Mouse (Mus musculus): ENCODE measurements around the gene Mre11a. TPM values are rescaled to one million over a fixed set of nuclear protein-coding genes. Genes with fewer than 3 reads are reported as not detected.
"Not testable (repeated sequence)": the region's sequence is repeated elsewhere in the genome, so short reads cannot be mapped to it uniquely, and the experiment has no call there.

The Mre11a gene
- polyA plus RNA-seq, 1 experiment from 2014 or later = 36.9 TPM

DNA sequence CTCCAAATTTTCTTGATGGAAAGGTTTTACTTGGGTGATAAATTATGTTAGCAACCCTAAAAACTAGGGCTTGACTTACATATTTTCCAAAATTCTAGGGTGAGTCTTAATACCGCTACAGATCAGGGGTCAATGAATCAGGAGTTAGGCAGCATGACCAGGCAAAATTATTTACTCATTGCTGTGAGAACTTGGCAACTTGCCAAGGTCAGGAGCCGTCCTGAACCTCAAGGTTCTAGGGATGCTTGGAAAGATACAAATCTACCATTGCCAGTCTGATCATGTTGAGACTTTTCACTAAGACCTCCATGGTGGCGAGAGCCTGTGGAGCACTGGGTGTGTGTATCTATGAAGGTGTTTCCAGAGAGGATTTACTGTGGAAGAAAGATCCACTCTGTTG is 87.1 kb downstream of the Mre11a start:
- H3K9ac ChIP-seq (ENCODE audit: low read depth, low read length) = no peak overlapping the region
- H3K4me1 ChIP-seq (ENCODE audit: control insufficient read depth, insufficient read depth, low read length) = 0 out of 2 replicates have a peak, but pooled peaks cover 3% of the 10 kb centered on the region
- H3K27me3 ChIP-seq (ENCODE audit: control insufficient read depth, insufficient read depth, low read length) = no peaks in the 10 kb centered on the region
- H3K27ac ChIP-seq (ENCODE audit: low read depth, low read length) = no peak overlapping the region
- H3K9me3 ChIP-seq (ENCODE audit: control insufficient read depth, low read length) = no peaks in the 10 kb centered on the region
- no peak overlapping the region for H3K4me3 ChIP-seq (ENCODE audit: low read length)
- H3K36me3 ChIP-seq (ENCODE audit: control insufficient read depth, insufficient read depth, low read length) = no peaks in the 10 kb centered on the region
- no peak overlapping the region for H3K4me2 ChIP-seq (replicated peaks; ENCODE audit: low read depth, low read length)
- no peak for ATAC-seq (ENCODE audit: low FRiP score, low TSS enrichment)
- WGBS = 64% methylated on average over 3 of the region's 3 CpGs

DNA sequence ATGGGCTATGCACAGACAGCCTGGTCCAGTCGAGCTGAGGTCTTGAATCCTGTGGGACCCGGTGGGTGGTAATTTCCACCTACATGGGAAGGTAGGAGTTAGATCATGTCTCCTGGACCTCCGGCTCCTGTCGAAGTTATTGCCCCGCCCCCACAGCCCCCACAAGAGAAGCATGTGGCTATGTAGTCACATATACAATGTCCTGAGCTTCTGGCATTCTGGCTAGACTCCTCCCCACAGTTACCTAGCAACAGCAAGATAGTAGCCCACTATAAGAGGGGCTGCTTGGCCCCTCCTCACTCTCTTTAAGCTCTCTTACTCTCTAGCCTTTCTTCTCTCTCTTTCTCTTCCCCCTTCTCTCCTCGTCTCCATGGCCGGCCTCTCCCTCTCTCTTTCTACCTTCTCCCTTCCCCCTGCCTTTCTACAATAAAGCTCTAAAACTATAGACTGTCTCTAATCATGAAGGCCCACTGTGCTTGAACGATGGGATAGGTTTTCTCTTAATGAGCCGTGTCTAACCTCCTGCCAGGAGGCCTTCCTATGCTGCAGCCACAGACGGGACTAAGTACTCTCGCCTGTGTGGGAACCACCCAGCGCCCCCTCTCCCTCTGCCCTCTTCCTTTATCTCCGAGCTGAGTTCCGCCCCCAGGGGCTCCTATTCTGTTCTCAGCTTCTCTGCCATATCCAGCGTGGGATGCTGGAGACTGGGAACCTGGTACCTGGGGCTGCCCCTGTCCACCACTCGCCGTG is 87.9 kb downstream of the Mre11a start:
- ATAC-seq (ENCODE audit: low FRiP score, low TSS enrichment) = peak; percentile 79
- WGBS = 28% methylated on average over 17 of the region's 17 CpGs

DNA sequence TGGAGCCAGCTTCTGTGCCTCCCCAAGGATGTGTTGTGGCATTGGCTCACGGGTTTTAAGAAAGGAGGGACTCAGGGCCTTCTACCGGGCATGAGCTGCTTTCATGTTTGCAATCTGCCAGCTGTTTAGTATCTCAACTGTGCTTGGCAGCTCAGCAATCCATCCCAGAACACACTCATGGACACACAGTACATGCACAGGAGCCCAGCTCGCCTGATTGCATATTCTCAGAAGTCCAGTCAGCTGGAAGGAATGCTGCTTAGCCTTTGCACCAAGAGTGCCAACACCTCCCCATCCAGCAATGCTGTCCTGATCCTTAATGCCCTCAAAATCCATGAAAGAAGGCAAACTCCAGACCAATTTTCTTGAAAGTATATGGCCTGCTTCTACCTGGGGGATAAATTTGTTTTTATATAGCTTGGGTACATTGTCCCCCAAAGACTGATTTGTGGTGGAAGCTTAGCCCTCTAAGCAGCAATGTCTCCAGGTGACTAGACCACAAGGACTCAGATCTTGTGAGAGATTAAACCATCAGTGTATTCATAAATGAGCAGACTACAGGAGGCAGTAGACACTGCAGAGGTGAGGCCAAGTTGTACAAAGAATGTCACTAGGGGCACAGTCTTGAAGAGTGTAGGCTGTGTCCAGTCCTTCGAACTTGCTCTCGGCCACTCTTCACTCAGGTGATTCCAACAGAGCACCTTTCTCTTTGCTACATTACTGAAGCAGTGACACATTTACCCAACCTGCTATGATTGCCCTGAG is 91.5 kb downstream of the Mre11a start:
- 73% methylated on average over 5 of the region's 5 CpGs for WGBS
- H3K4me2 ChIP-seq (replicated peaks; ENCODE audit: low read depth, low read length) = no peak overlapping the region
- no peak overlapping the region for H3K4me3 ChIP-seq (ENCODE audit: low read length)

More for the DNA sequence above, 87.9 kb downstream of the Mre11a start:
- H3K27me3 ChIP-seq (ENCODE audit: control insufficient read depth, insufficient read depth, low read length) = no peaks in the 10 kb centered on the region
- H3K4me2 ChIP-seq (replicated peaks; ENCODE audit: low read depth, low read length) = no peak overlapping the region
- H3K36me3 ChIP-seq (ENCODE audit: control insufficient read depth, insufficient read depth, low read length) = no peaks in the 10 kb centered on the region
- H3K4me1 ChIP-seq (ENCODE audit: control insufficient read depth, insufficient read depth, low read length) = 0 out of 2 replicates have a peak, but pooled peaks cover 3% of the 10 kb centered on the region
- no peak overlapping the region for H3K9ac ChIP-seq (ENCODE audit: low read depth, low read length)
- no peak overlapping the region for H3K27ac ChIP-seq (ENCODE audit: low read depth, low read length)
- no peaks in the 10 kb centered on the region for H3K9me3 ChIP-seq (ENCODE audit: control insufficient read depth, low read length)
- H3K4me3 ChIP-seq (ENCODE audit: low read length) = no peak overlapping the region

DNA sequence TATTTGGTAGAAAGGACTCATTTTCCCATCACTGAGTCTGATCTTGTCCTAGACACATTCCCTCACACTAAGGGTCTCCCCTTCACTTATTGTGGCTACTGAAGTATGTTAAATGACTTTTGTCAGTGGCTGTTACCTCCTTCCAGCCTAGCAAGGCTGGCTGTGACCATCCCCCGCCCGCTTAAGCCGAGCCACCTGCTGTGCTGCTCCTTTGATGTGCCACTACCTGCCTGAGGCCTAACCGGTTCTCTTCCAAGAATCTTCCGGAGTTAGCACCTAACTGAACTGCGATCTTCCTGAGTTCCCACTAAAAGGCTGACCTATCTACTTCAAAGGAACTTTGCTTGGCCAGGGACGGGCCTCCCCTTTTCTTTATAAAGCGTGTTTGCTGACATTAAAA is 92.1 kb downstream of the Mre11a start:
- WGBS = 17% methylated on average over 8 of the region's 8 CpGs
- ATAC-seq (ENCODE audit: low FRiP score, low TSS enrichment); H3K27me3 ChIP-seq (ENCODE audit: control insufficient read depth, insufficient read depth, low read length); H3K9ac ChIP-seq (ENCODE audit: low read depth, low read length); H3K36me3 ChIP-seq (ENCODE audit: control insufficient read depth, insufficient read depth, low read length); H3K27ac ChIP-seq (ENCODE audit: low read depth, low read length); H3K4me2 ChIP-seq (replicated peaks; ENCODE audit: low read depth, low read length); H3K4me3 ChIP-seq (ENCODE audit: low read length); H3K4me1 ChIP-seq (ENCODE audit: control insufficient read depth, insufficient read depth, low read length); H3K9me3 ChIP-seq (ENCODE audit: control insufficient read depth, low read length): not testable (repeated sequence)

More for the DNA sequence above, 91.5 kb downstream of the Mre11a start:
- no peak overlapping the region for H3K9ac ChIP-seq (ENCODE audit: low read depth, low read length)
- no peaks in the 10 kb centered on the region for H3K27me3 ChIP-seq (ENCODE audit: control insufficient read depth, insufficient read depth, low read length)
- ATAC-seq (ENCODE audit: low FRiP score, low TSS enrichment) = no peak
- no peaks in the 10 kb centered on the region for H3K9me3 ChIP-seq (ENCODE audit: control insufficient read depth, low read length)
- H3K36me3 ChIP-seq (ENCODE audit: control insufficient read depth, insufficient read depth, low read length) = no peaks in the 10 kb centered on the region
- no peak overlapping the region for H3K27ac ChIP-seq (ENCODE audit: low read depth, low read length)
- 0 out of 2 replicates have a peak, but pooled peaks cover 3% of the 10 kb centered on the region for H3K4me1 ChIP-seq (ENCODE audit: control insufficient read depth, insufficient read depth, low read length)

DNA sequence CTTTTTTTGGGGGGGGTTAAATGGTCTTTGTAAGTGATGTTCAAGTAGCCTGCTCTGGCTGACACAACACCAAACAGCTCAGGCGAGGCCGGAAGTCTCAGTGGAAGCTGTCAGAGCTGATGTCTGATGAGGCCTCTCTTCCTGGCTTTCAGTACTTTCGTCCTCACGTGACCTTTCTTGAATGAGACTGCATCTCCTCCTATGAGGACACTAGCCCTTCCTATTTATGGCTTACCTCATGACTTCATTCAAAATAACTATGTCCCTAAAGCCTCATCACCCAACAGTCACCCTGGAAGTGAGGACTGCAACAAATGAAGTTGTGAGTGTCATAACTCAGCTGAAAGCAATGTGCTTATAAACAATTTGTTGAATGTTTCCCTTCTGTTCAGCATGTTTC is 100.2 kb downstream of the Mre11a start:
- Histone ChIP-seq H3K9me3 (ENCODE audit: control insufficient read depth, low read length) (no peaks in the 10 kb centered on the region), H3K4me2 (replicated peaks; ENCODE audit: low read depth, low read length) (no peak overlapping the region), H3K27me3 (ENCODE audit: control insufficient read depth, insufficient read depth, low read length) (no peaks in the 10 kb centered on the region), H3K4me1 (ENCODE audit: control insufficient read depth, insufficient read depth, low read length) (no peaks in the 10 kb centered on the region), H3K4me3 (ENCODE audit: low read length) (no peak overlapping the region), H3K9ac (ENCODE audit: low read depth, low read length) (no peak overlapping the region), H3K36me3 (ENCODE audit: control insufficient read depth, insufficient read depth, low read length) (no peaks in the 10 kb centered on the region), H3K27ac (ENCODE audit: low read depth, low read length) (no peak overlapping the region)
- ATAC-seq (ENCODE audit: low FRiP score, low TSS enrichment) = no peak
- WGBS = 78% methylated on average over 4 of the region's 4 CpGs

DNA sequence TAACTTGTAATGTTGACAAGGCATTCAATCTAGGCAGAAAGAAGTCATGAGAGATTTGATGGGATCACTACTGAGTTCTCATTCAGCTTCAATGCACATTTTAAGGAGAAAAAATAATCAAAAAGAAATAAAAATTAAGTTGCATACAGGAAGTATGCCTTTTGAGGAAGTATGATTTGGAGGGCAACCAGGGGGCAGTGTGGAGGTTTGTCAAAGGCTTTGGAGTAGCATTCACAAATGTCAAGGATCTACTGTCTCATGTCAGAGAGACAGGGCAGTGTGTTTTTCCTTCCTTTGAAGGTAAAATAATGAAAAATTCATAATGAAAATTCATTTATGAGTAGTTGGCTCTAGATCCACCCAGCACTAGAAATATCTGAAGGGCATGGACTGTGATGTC is 100.7 kb downstream of the Mre11a start:
- Histone ChIP-seq H3K9ac (ENCODE audit: low read depth, low read length) (no peak overlapping the region), H3K27me3 (ENCODE audit: control insufficient read depth, insufficient read depth, low read length) (no peaks in the 10 kb centered on the region), H3K9me3 (ENCODE audit: control insufficient read depth, low read length) (no peaks in the 10 kb centered on the region), H3K4me3 (ENCODE audit: low read length) (no peak overlapping the region), H3K27ac (ENCODE audit: low read depth, low read length) (no peak overlapping the region), H3K4me2 (replicated peaks; ENCODE audit: low read depth, low read length) (no peak overlapping the region), H3K4me1 (ENCODE audit: control insufficient read depth, insufficient read depth, low read length) (no peaks in the 10 kb centered on the region), H3K36me3 (ENCODE audit: control insufficient read depth, insufficient read depth, low read length) (no peaks in the 10 kb centered on the region)
- ATAC-seq (ENCODE audit: low FRiP score, low TSS enrichment) = no peak

DNA sequence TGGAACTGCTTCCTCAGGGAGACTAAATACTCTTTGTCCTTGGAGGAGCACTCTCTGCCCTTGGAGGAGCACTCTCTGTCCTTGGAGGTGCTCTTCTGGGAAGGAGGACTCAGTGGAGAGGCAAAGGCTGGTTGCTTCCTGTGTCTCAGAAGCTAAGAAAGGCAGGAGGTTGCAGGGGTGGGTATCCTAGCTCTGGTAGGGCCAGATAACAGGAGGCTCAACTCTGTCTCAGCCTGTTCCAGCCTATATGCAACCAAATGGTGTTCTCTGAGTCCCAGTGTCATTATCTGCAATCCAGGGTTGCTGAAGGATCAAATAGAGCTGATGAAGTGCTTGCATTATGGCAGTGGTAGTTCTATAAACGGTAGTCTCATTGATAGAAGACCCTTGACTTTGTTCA is 101.5 kb downstream of the Mre11a start:
- H3K27me3 ChIP-seq (ENCODE audit: control insufficient read depth, insufficient read depth, low read length) = no peaks in the 10 kb centered on the region
- H3K4me3 ChIP-seq (ENCODE audit: low read length) = no peak overlapping the region
- H3K9ac ChIP-seq (ENCODE audit: low read depth, low read length) = no peak overlapping the region
- WGBS = 88% methylated on average over 1 of the region's 1 CpGs
- no peaks in the 10 kb centered on the region for H3K9me3 ChIP-seq (ENCODE audit: control insufficient read depth, low read length)
- H3K36me3 ChIP-seq (ENCODE audit: control insufficient read depth, insufficient read depth, low read length) = no peaks in the 10 kb centered on the region
- H3K4me2 ChIP-seq (replicated peaks; ENCODE audit: low read depth, low read length) = no peak overlapping the region
- no peak overlapping the region for H3K27ac ChIP-seq (ENCODE audit: low read depth, low read length)
- H3K4me1 ChIP-seq (ENCODE audit: control insufficient read depth, insufficient read depth, low read length) = no peaks in the 10 kb centered on the region
- ATAC-seq (ENCODE audit: low FRiP score, low TSS enrichment) = no peak

Measured in kidney, embryonic 14.5 days (tissue).